Mouse (Mus musculus): ENCODE measurements at regions not wholly inside any gene's neighbourhood (a gene's known extent, or its start where the extent isn't known, plus 50 kb on each side); places are given as distances from the start of the nearest gene placed in this dataset.

- DNase-seq = no peak
Measured at GRCm38 (mm10) chr10:117538725-117539124, 90.6 kb upstream of the Cpm start.

GRCm38 (mm10) chr10:117536769-117537599 is 92.3 kb upstream of the Cpm start:
- DNase-seq = no peak

GRCm38 (mm10) chr10:117535843-117536242 is 93.5 kb upstream of the Cpm start:
- DNase-seq = no peak

- no peak for DNase-seq
Measured at GRCm38 (mm10) chr10:117534992-117535719, 94.1 kb upstream of the Cpm start.

GRCm38 (mm10) chr10:117534478-117534877 is 94.8 kb upstream of the Cpm start:
- no peak for DNase-seq

- no peak for DNase-seq
Measured at GRCm38 (mm10) chr10:117533541-117534386, 95.5 kb upstream of the Cpm start.

GRCm38 (mm10) chr10:117532750-117533540 is 96.4 kb upstream of the Cpm start:
- DNase-seq = no peak

GRCm38 (mm10) chr10:117531798-117532747 is 97.2 kb upstream of the Cpm start:
- DNase-seq = no peak

- no peak for DNase-seq
Measured at GRCm38 (mm10) chr10:117530859-117531602, 98.3 kb upstream of the Cpm start.

- no peak for DNase-seq
Measured at GRCm38 (mm10) chr10:117530007-117530858, 99.1 kb upstream of the Cpm start.

- DNase-seq = no peak
Measured at GRCm38 (mm10) chr10:117529269-117530006, 99.9 kb upstream of the Cpm start.

- DNase-seq = no peak
Measured at GRCm38 (mm10) chr10:117528575-117529268, 100.6 kb upstream of the Cpm start.

GRCm38 (mm10) chr10:117527979-117528378 is 101.3 kb upstream of the Cpm start:
- no peak for DNase-seq

- no peak for DNase-seq
Measured at GRCm38 (mm10) chr10:117527243-117527642, 102.1 kb upstream of the Cpm start.

GRCm38 (mm10) chr10:117526834-117527188 is 102.5 kb upstream of the Cpm start:
- DNase-seq = no peak

- no peak for DNase-seq
Measured at GRCm38 (mm10) chr10:117526008-117526833, 103.1 kb upstream of the Cpm start.

- DNase-seq = no peak
Measured at GRCm38 (mm10) chr10:117525608-117526007, 103.7 kb upstream of the Cpm start.

Measured in retina, postnatal 1 day (tissue).